Mouse (Mus musculus): ENCODE data around the gene Tlr9.

- peak; percentile 100 for TF ChIP-seq CTCF (IDR thresholded peaks at IDR 0.05; ENCODE audit: low read depth)
- no peak for TF ChIP-seq EP300 (IDR thresholded peaks at IDR 0.05; ENCODE audit: low read depth)
Measured at GRCm38 (mm10) chr9:106211680-106212593, 10.5 kb upstream of the Tlr9 start.

Data from heart, postnatal 0 days (tissue).